Mouse (Mus musculus) liver, adult 2 months (tissue): Measurements from ENCODE around the gene Zfp334. TPM values are rescaled to one million over a fixed set of nuclear protein-coding genes. Genes with fewer than 3 reads are reported as not detected.

ENCODE experiments used
- DNase-seq: peaks from one replicate; pipeline ENCODE4 v3.0.0-alpha.2; 2011; ENCODE audit warnings: low read depth, low spot score; ENCODE audit errors: extremely low read depth
- H3K27ac ChIP-seq: fragments of 200-500 bp; replicated peaks from 2 replicates; pipeline ENCODE4 v1.5.1; 2012; ENCODE audit warnings: low read depth, mild to moderate bottlenecking, control low read depth, inconsistent platforms, low read length; ENCODE audit not compliant: insufficient read depth
- H3K27me3 ChIP-seq: fragments of 200-500 bp; 2 replicates; pipeline ENCODE4 v1.6.1; 2012; ENCODE audit warnings: mild to moderate bottlenecking, moderate library complexity, low read length, inconsistent platforms; ENCODE audit not compliant: control insufficient read depth, insufficient read depth
- H3K36me3 ChIP-seq: fragments of 200-500 bp; 2 replicates; pipeline ENCODE4 v1.6.1; 2012; ENCODE audit warnings: low read length, inconsistent platforms; ENCODE audit not compliant: control insufficient read depth, insufficient read depth
- H3K4me1 ChIP-seq: fragments of 200-500 bp; 2 replicates; pipeline ENCODE4 v1.6.1; 2011; ENCODE audit warnings: low read length; ENCODE audit not compliant: control insufficient read depth, insufficient read depth
- H3K4me3 ChIP-seq: fragments of 200-500 bp; 2 replicates; pipeline ENCODE4 v1.5.1; 2011; ENCODE audit warnings: low read depth, mild to moderate bottlenecking, control low read depth, low read length, moderate library complexity; ENCODE audit not compliant: insufficient read depth
- H3K79me2 ChIP-seq: fragments of 200-500 bp; 2 replicates; pipeline ENCODE4 v1.6.1; 2012; ENCODE audit warnings: inconsistent platforms, mild to moderate bottlenecking, low read length, moderate library complexity; ENCODE audit not compliant: control insufficient read depth, insufficient read depth
- H3K9ac ChIP-seq: fragments of 200-500 bp; 2 replicates; pipeline ENCODE4 v1.6.1; 2012; ENCODE audit warnings: low read depth, mild to moderate bottlenecking, control low read depth, inconsistent platforms, low read length
- CTCF ChIP-seq: fragments of 200-500 bp; IDR thresholded peaks from 2 replicates; pipeline ENCODE4 v1.5.1; 2011; ENCODE audit warnings: low read depth, low read length, control low read depth
- POLR2A ChIP-seq: fragments of 200-500 bp; IDR thresholded peaks from 2 replicates; pipeline ENCODE4 v1.6.1; 2011; ENCODE audit warnings: low read length, control low read depth; ENCODE audit not compliant: insufficient read depth; ENCODE audit errors: extremely low read depth
- WGBS: fragments of 180-500 bp; shearing (Covaris S2); methylation state at CpG from one replicate; pipeline ENCODE4 v1.1.7; 2018; 5-methylcytosine and 5-hydroxymethylcytosine counted together
- polyA plus RNA-seq: library from polyadenylated mRNA; depleted of rRNA; stranded (reverse); fragments of >200 nt; gene quantifications from 2 replicates; pipeline ENCODE4 v1.2.3, GENCODE M21; 2012; rRNA removed
- total RNA-seq: library from RNA; depleted of rRNA; stranded (reverse); fragments of >200 nt; gene quantifications from 2 replicates; pipeline ENCODE4 v1.2.3, GENCODE M21; 2014; rRNA removed

The Zfp334 gene
- total RNA-seq, result 0.65 and 0.74 TPM in 2 replicates
- 0.46 and 0.50 TPM in 2 replicates for polyA plus RNA-seq

DNA sequence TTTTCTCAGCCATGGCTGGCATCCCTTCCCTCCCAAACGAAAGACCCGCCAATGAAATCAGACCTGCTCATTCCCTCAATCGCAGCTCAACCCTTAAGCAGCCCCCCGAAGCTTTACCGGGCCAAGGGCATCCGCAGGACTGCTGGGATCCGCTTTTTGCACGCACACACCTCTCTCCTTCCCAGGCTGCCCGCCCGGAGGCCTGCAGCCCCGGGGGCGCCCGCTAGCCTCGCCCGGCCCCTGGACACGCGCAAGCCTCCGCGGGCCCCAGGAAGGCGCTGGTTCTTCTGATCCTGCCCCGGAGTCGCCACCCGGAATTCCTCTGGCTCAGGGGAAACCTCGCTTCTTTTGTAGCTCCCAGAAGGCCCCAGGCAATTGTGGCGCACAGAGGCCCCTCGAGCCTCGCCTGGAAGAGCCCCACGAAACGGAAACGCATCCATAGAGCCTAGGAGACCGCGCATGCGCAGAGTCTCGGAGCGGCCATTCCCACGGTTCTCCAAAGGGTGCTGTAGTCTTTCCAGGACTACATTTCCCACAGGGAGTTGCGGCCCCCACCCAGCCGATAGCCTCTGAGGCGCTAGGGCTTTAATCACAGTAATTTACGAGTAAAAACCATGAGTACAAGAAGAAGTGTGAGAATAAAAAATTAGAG is at the start of gene Zfp334:
Gene Zfp334, minus strand, starts transcription at position 416 of the 652 bp plus-strand sequence.
- Histone ChIP-seq H3K4me1 (peaks cover 5% of the 10 kb centered on the region), H3K9ac (peak within 1 kb of the TSS; percentile 63), H3K27me3 (no peaks in the 10 kb centered on the region), H3K4me3 (peak within 1 kb of the TSS; percentile 73), H3K36me3 (peaks cover 4% of the 10 kb centered on the region; the same call in 1 of the 2 replicates), H3K27ac (no peak within 1 kb of the TSS), H3K79me2 (no peaks in the 10 kb centered on the region)
- WGBS, result 2% methylated on average over 40 of the region's 40 CpGs
- TF ChIP-seq POLR2A (no peak), CTCF (no peak)
- peak; percentile 71 for DNase-seq

DNA sequence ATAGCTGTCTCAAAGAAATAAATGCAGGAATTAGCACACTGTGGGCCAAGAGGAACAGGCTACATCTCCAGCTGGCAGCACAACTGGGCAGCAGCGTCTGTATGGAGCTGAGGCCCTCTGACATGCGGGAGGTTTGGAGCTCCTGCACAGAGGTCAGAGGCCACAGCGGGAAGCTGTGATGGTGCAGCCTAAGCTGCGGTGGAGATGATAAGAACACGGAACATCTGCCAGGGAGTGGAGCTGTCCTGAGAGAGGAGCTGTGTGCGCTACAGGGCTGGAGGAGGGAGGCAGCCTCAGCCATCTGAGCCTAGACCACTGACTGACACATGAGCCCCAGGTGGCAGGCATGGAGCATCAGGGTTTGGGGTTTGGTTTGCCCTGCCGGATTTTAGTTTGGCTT is 40.6 kb upstream of the Zfp334 start:
- TF ChIP-seq CTCF (no peak), POLR2A (no peak)
- 62% methylated on average over 7 of the region's 7 CpGs for WGBS
- Histone ChIP-seq H3K79me2 (no peaks in the 10 kb centered on the region), H3K36me3 (no peaks in the 10 kb centered on the region), H3K9ac (no peak overlapping the region), H3K27me3 (no peaks in the 10 kb centered on the region), H3K27ac (no peak overlapping the region), H3K4me1 (no peaks in the 10 kb centered on the region), H3K4me3 (no peak overlapping the region)
- DNase-seq, result no peak

DNA sequence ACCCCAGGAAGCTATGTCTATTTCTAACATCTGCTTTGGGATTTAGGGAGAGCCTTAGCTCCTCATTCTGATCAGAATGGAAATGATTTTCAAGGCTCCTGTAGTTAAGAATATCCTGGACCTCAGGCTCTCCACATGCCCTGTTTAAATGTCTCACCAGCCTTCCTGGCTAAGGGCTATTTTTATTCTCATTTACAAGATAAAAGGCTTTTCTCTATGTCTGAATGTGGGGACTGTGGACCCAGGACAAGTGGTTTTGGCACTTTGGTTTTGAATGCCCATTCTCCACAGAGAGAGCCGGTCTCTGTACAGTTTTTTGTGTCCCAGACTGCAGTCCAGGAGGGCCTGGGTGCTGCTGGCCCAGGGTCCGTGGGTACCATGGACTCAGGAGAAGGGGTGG is 32.1 kb upstream of the Zfp334 start:
- no peak for DNase-seq
- Histone ChIP-seq H3K9ac (no peak overlapping the region), H3K4me3 (no peak overlapping the region), H3K4me1 (peaks cover 2% of the 10 kb centered on the region; the same call in 1 of the 2 replicates), H3K27me3 (no peaks in the 10 kb centered on the region), H3K27ac (no peak overlapping the region), H3K79me2 (no peaks in the 10 kb centered on the region), H3K36me3 (no peaks in the 10 kb centered on the region)
- 90% methylated on average over 2 of the region's 2 CpGs for WGBS
- TF ChIP-seq POLR2A (no peak), CTCF (no peak)

DNA sequence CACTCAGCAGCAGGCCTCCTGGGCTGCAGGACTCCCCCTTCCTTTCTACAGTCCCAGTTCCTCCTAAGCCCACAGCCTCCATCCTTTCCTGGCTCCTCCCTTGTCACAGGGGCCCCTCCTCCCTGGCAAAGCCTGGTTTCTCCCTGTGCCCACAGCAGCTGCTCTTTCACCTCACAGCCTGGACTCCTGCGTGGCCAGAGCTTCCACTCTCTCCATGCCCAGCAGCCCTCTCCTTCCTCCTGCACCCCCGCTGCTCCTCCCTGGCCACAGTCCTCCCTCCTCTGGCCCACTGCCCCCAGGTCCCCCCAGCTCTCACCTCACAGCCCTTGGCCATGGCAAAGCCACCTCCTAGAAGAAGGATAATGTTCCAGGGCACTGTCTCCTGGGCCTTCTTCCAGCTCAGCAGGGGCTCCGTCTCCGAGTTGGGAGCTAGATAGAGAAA is 31.6 kb upstream of the Zfp334 start:
- 75% methylated on average over 4 of the region's 4 CpGs for WGBS
- no peak for TF ChIP-seq POLR2A
- no peak for TF ChIP-seq CTCF
- no peak for DNase-seq
- Histone ChIP-seq H3K4me1 (peaks cover 2% of the 10 kb centered on the region; the same call in 1 of the 2 replicates), H3K27ac (no peak overlapping the region), H3K4me3 (no peak overlapping the region), H3K27me3 (no peaks in the 10 kb centered on the region), H3K79me2 (no peaks in the 10 kb centered on the region), H3K9ac (peak overlapping the region; percentile 11; the same call in 1 of the 2 replicates), H3K36me3 (no peaks in the 10 kb centered on the region)

DNA sequence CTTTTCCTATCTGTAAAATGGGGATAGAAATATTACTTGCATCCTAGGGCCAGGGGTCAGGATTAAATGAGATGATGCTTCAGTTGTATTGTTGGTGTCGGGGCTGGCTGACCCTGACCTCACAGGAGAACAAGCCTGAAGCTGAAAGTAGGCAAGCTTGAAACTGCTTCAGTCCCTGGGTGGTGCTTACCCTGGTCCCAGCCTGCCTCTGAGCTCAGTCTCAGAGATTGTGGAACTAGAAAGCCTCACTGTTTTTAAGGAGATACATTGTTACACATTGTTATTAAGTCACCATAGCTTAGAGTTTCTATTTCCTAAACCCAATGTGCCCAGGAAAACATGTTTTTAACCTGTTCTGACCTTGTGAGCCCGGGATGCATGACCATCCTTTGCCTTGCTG is 30.5 kb upstream of the Zfp334 start:
- Histone ChIP-seq H3K27ac (no peak overlapping the region), H3K9ac (no peak overlapping the region), H3K27me3 (no peaks in the 10 kb centered on the region), H3K4me1 (peaks cover 2% of the 10 kb centered on the region; the same call in 1 of the 2 replicates), H3K36me3 (no peaks in the 10 kb centered on the region), H3K4me3 (no peak overlapping the region), H3K79me2 (no peaks in the 10 kb centered on the region)
- TF ChIP-seq POLR2A (no peak), CTCF (no peak)
- WGBS, result 82% methylated on average over 2 of the region's 2 CpGs
- DNase-seq, result no peak

DNA sequence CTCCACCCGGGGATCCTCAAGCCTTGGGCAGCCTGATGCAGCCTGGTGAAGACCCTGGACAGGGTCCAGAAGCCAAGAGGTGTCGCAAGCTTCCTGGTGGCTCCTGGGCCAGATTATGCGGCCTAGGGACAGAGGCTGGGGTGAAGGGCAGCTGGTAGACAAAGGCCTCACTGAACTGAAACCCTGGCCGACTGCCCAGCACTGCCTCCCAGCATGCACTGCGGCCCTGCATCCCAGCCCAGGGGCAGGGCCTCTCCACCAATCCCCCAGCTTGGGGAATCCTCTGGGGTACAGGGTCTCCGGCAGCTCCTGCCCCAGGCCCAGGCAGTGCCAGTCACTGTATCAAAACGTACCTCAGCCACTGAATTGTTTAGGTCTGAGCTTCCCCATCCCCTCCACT is 29.2 kb upstream of the Zfp334 start:
- DNase-seq, result peak; percentile 70
- no peaks in the 10 kb centered on the region for H3K79me2 ChIP-seq
- no peaks in the 10 kb centered on the region for H3K36me3 ChIP-seq
- no peak overlapping the region for H3K9ac ChIP-seq
- peaks cover 2% of the 10 kb centered on the region; the same call in 1 of the 2 replicates for H3K4me1 ChIP-seq
- H3K4me3 ChIP-seq, result no peak overlapping the region
- 26% methylated on average over 7 of the region's 7 CpGs for WGBS
- H3K27me3 ChIP-seq, result no peaks in the 10 kb centered on the region
- no peak overlapping the region for H3K27ac ChIP-seq
- no peak for TF ChIP-seq CTCF
- no peak for TF ChIP-seq POLR2A
